Mouse (Mus musculus) CH12.LX (cell line): ENCODE results near the gene Aaed1. TPM values are rescaled to one million over a fixed set of nuclear protein-coding genes. Genes with fewer than 3 reads are reported as not detected.

Source experiments
- DNase-seq: peaks from one replicate; pipeline ENCODE4 v3.0.0-alpha.2; 2013; ENCODE audit errors: extremely low read depth
- H3K27ac ChIP-seq: 2 replicates; pipeline ENCODE4 v1.5.1; 2012; ENCODE audit warnings: low read depth, mild to moderate bottlenecking, control low read depth, moderate library complexity; ENCODE audit not compliant: insufficient read depth
- H3K27me3 ChIP-seq: replicated peaks from 2 replicates; pipeline ENCODE3; 2012; ENCODE audit warnings: inconsistent platforms
- H3K36me3 ChIP-seq, 2 experiments: replicated peaks in 1 of 2; 2 replicates each; pipeline versions ENCODE3 to v1.6.1; 2012; ENCODE audit warnings: inconsistent platforms in 1 of 2, low read length in 1 of 2, mild to moderate bottlenecking in 1 of 2, mixed read lengths in 1 of 2, moderate library complexity in 1 of 2; ENCODE audit not compliant: control insufficient read depth in 1 of 2, insufficient read depth in 1 of 2
- H3K4me1 ChIP-seq, 2 experiments: 2 replicates each; pipeline ENCODE4 v1.6.1; 2012; ENCODE audit warnings: inconsistent platforms in 1 of 2, moderate library complexity in 1 of 2; ENCODE audit not compliant: insufficient read depth in 2 of 2, control insufficient read depth in 1 of 2
- H3K4me2 ChIP-seq: 2 replicates; pipeline ENCODE4 v1.6.1; 2012; ENCODE audit warnings: low read depth, mild to moderate bottlenecking, control low read depth; ENCODE audit not compliant: poor library complexity, insufficient read depth, severe bottlenecking
- H3K4me3 ChIP-seq, 3 experiments: fragments of 150-350 bp in 1 of 3; sonication (generic) in 1 of 3; replicated peaks in 1 of 3; 2 replicates each; pipeline versions ENCODE3 to v1.5.1; 2011 to 2012; ENCODE audit warnings: low read depth in 2 of 3, low read length in 2 of 3, mild to moderate bottlenecking in 2 of 3, moderate library complexity in 2 of 3, control low read depth in 1 of 3, improper control_type of control experiment in 1 of 3, inconsistent platforms in 1 of 3, mixed read lengths in 1 of 3; ENCODE audit not compliant: poor library complexity in 1 of 3
- H3K79me2 ChIP-seq: replicated peaks from 2 replicates; pipeline ENCODE4 v1.6.1; 2012; ENCODE audit warnings: mild to moderate bottlenecking, moderate library complexity; ENCODE audit not compliant: control insufficient read depth, poor library complexity, insufficient read depth, severe bottlenecking; ENCODE audit errors: extremely low read depth
- H3K9ac ChIP-seq: 2 replicates; pipeline ENCODE4 v1.6.1; 2012; ENCODE audit warnings: low read depth, mild to moderate bottlenecking, control low read depth, moderate library complexity; ENCODE audit not compliant: insufficient read depth
- H3K9me3 ChIP-seq: replicated peaks from 2 replicates; pipeline ENCODE3; 2012; ENCODE audit warnings: low read length, inconsistent platforms, mixed read lengths
- BHLHE40 ChIP-seq: IDR thresholded peaks from 2 replicates; pipeline ENCODE4 v1.6.1; 2011; ENCODE audit warnings: mild to moderate bottlenecking, low read depth, low read length, improper control_type of control experiment
- CHD1 ChIP-seq: IDR thresholded peaks from 2 replicates; pipeline ENCODE4 v1.6.1; 2012; ENCODE audit warnings: low read depth, low read length, improper control_type of control experiment, inconsistent platforms
- CHD2 ChIP-seq: IDR thresholded peaks from 2 replicates; pipeline ENCODE4 v1.6.1; 2011; ENCODE audit warnings: low read length, improper control_type of control experiment
- CTCF ChIP-seq, 2 experiments: IDR thresholded peaks in 1 of 2; conservative IDR thresholded peaks in 1 of 2; 2 replicates each; pipeline ENCODE4 v1.5.1; 2011 to 2012; ENCODE audit warnings: low read depth in 2 of 2, low read length in 2 of 2, improper control_type of control experiment in 1 of 2, inconsistent platforms in 1 of 2, mild to moderate bottlenecking in 1 of 2, moderate library complexity in 1 of 2
- E2F4 ChIP-seq: IDR thresholded peaks from 2 replicates; pipeline ENCODE4 v1.6.1; 2011; ENCODE audit warnings: low read depth, low read length, improper control_type of control experiment; ENCODE audit not compliant: insufficient replicate concordance
- ELF1 ChIP-seq: IDR thresholded peaks from 2 replicates; pipeline ENCODE4 v1.6.1; 2014; ENCODE audit warnings: low read depth, mild to moderate bottlenecking, inconsistent platforms, low read length, improper control_type of control experiment
- JUND ChIP-seq: conservative IDR thresholded peaks from 2 replicates; pipeline ENCODE4 v1.6.1; 2011; ENCODE audit warnings: low read depth, low read length, improper control_type of control experiment
- KAT2A ChIP-seq: IDR thresholded peaks from 2 replicates; pipeline ENCODE4 v1.6.1; 2012; ENCODE audit warnings: low read length, improper control_type of control experiment, inconsistent platforms; ENCODE audit not compliant: insufficient replicate concordance
- MAZ ChIP-seq: IDR thresholded peaks from 2 replicates; pipeline ENCODE4 v1.6.1; 2012; ENCODE audit warnings: low read depth, mild to moderate bottlenecking, inconsistent platforms, low read length, improper control_type of control experiment, moderate library complexity
- MEF2A ChIP-seq: IDR thresholded peaks from 2 replicates; pipeline ENCODE4 v1.6.1; 2014; ENCODE audit warnings: low read depth, mild to moderate bottlenecking, inconsistent platforms, low read length, improper control_type of control experiment, borderline replicate concordance
- MXI1 ChIP-seq: IDR thresholded peaks from 2 replicates; pipeline ENCODE4 v1.6.1; 2011; ENCODE audit warnings: mild to moderate bottlenecking, low read depth, low read length, improper control_type of control experiment
- POLR2A ChIP-seq: IDR thresholded peaks from 2 replicates; pipeline ENCODE4 v1.6.1; 2011; ENCODE audit warnings: low read depth, mild to moderate bottlenecking, improper control_type of control experiment, low read length
- POLR2AphosphoS2 ChIP-seq: IDR thresholded peaks from 2 replicates; pipeline ENCODE4 v1.6.1; 2011; ENCODE audit warnings: low read depth, low read length, improper control_type of control experiment
- RAD21 ChIP-seq: IDR thresholded peaks from 2 replicates; pipeline ENCODE4 v1.6.1; 2011; ENCODE audit warnings: low read depth, mild to moderate bottlenecking, low read length, improper control_type of control experiment, moderate library complexity
- RCOR1 ChIP-seq: conservative IDR thresholded peaks from 2 replicates; pipeline ENCODE4 v1.6.1; 2012; ENCODE audit warnings: low read depth, mild to moderate bottlenecking, inconsistent platforms, low read length, improper control_type of control experiment
- TBP ChIP-seq: conservative IDR thresholded peaks from 2 replicates; pipeline ENCODE4 v1.6.1; 2011; ENCODE audit warnings: low read depth, low read length, improper control_type of control experiment
- UBTF ChIP-seq: IDR thresholded peaks from 2 replicates; pipeline ENCODE4 v1.6.1; 2012; ENCODE audit warnings: low read depth, mild to moderate bottlenecking, inconsistent platforms, low read length, improper control_type of control experiment, moderate library complexity
- USF2 ChIP-seq: conservative IDR thresholded peaks from 2 replicates; pipeline ENCODE4 v1.6.1; 2011; ENCODE audit warnings: low read depth, low read length, improper control_type of control experiment
- ZC3H11A ChIP-seq: IDR thresholded peaks from 2 replicates; pipeline ENCODE4 v1.6.1; 2012; ENCODE audit warnings: low read depth, mild to moderate bottlenecking, inconsistent platforms, low read length, improper control_type of control experiment
- dilution Hi-C: fragments of 300-500 bp; cut with MboI; formaldehyde crosslinking; loops from 2 replicates; pipeline ENCODE4 v1.14.3; 2020; ENCODE audit warnings: low sequenced_read_pairs; ENCODE audit not compliant: extremely low pct_unique_long_range_greater_than_20kb, extremely low pct_ligation_motif_present
- in situ Hi-C: fragments of 300-500 bp; cut with MboI; formaldehyde crosslinking; loops from 3 replicates; pipeline ENCODE4 v1.14.3; 2019; ENCODE audit warnings: low sequenced_read_pairs, low pct_ligation_motif_present, low pct_unique_long_range_greater_than_20kb, mixed read lengths
- polyA plus RNA-seq: library from polyadenylated mRNA; unstranded; fragments of >175 nt; gene quantifications from 2 replicates; pipeline ENCODE4 v1.2.1, GENCODE M21; 2012; ENCODE audit warnings: low read depth; ENCODE audit not compliant: insufficient read length
- total RNA-seq, 2 experiments: library from RNA; depleted of rRNA; stranded (reverse); fragments of 300-350 nt in 1 of 2; fragments of >200 nt in 1 of 2; gene quantifications; 2 replicates each; pipeline ENCODE4 v1.2.3; 2012 to 2014

Aaed1 gene
- total and polyA plus RNA-seq, 3 experiments: 8.2 to 22.1 (median 12.2) TPM

GRCm38 (mm10) chr13:64257814-64258515, 54.5 kb downstream of the Aaed1 start:
- no peaks in the 10 kb centered on the region for H3K27me3 ChIP-seq
- H3K9ac ChIP-seq: no peak overlapping the region
- no peak for DNase-seq
- H3K36me3 ChIP-seq: peaks cover 0 to 5% of the 10 kb centered on the region in 2 experiments
- no peak overlapping the region for H3K4me2 ChIP-seq
- H3K4me3 ChIP-seq: no peak overlapping the region
- no peaks in the 10 kb centered on the region for H3K79me2 ChIP-seq
- dilution Hi-C loops (no loop called here), in situ Hi-C loops (no loop called here)
- H3K9me3 ChIP-seq: no peaks in the 10 kb centered on the region
- H3K27ac ChIP-seq: no peak overlapping the region
- H3K4me1 ChIP-seq: peaks cover 5 to 20% of the 10 kb centered on the region in 2 experiments; a peak in 3 of 4 replicates
- no peak for TF ChIP-seq UBTF
- no peak for TF ChIP-seq POLR2A
- TF ChIP-seq MAZ: no peak
- TF ChIP-seq ELF1: no peak
- TF ChIP-seq RAD21: no peak
- no peak for TF ChIP-seq BHLHE40
- TF ChIP-seq CHD1: no peak
- no peak for TF ChIP-seq E2F4
- no peak for TF ChIP-seq USF2
- no peak for TF ChIP-seq ZC3H11A
- TF ChIP-seq, all 38 proteins: peak for 0

GRCm38 (mm10) chr13:64257010-64257813, 55.3 kb downstream of the Aaed1 start:
- Histone ChIP-seq H3K4me3 (no peak overlapping the region), H3K36me3 (peaks cover 0 to 5% of the 10 kb centered on the region in 2 experiments), H3K79me2 (no peaks in the 10 kb centered on the region), H3K27ac (no peak overlapping the region), H3K9me3 (no peaks in the 10 kb centered on the region), H3K4me1 (peaks cover 5 to 28% of the 10 kb centered on the region in 2 experiments; a peak in 3 of 4 replicates), H3K9ac (no peak overlapping the region), H3K27me3 (no peaks in the 10 kb centered on the region), H3K4me2 (no peak overlapping the region)
- dilution Hi-C loops (no loop called here), in situ Hi-C loops (no loop called here)
- TF ChIP-seq ELF1 (no peak), MXI1 (no peak), UBTF (no peak), MEF2A (no peak), E2F4 (no peak), TBP (no peak), POLR2AphosphoS2 (no peak), CHD1 (no peak), POLR2A (no peak), CTCF (conservative IDR thresholded peaks at IDR 0.05 in 1 of 2, IDR thresholded peaks at IDR 0.05 in 1 of 2; ENCODE audit: low read depth in 2 of 2, low read length in 2 of 2) (no peak), CHD2 (no peak), RAD21 (no peak), RCOR1 (no peak), KAT2A (no peak), JUND (no peak)
- no peak for DNase-seq
